Mouse (Mus musculus) megakaryocyte progenitor cell, adult 5-6 weeks (primary cell): ENCODE data around the gene Wdr11. TPM values are rescaled to one million over a fixed set of nuclear protein-coding genes. Genes with fewer than 3 reads are reported as not detected.
A peak's percentile ranks its signal among the peaks of the same experiment; 100 is the strongest.

Experiments
- ATAC-seq: replicated peaks from 2 replicates; pipeline ENCODE4 v1.8.0; 2016; ENCODE audit warnings: mild to moderate bottlenecking, moderate TSS enrichment, inconsistent platforms; ENCODE audit not compliant: poor library complexity
- total RNA-seq, 2 experiments: library from RNA; stranded (forward) in 1 of 2; stranded (reverse) in 1 of 2; fragments of 157-497, 149-512 nt in 1 of 2; fragments of 200-1000 nt in 1 of 2; gene quantifications; 2 replicates each; pipeline versions ENCODE4 v1.2.3 to v1.2.4; 2015 to 2017

Wdr11 gene
- total RNA-seq, 2 experiments from 2014 or later, result 20.2 to 39.8 TPM

DNA sequence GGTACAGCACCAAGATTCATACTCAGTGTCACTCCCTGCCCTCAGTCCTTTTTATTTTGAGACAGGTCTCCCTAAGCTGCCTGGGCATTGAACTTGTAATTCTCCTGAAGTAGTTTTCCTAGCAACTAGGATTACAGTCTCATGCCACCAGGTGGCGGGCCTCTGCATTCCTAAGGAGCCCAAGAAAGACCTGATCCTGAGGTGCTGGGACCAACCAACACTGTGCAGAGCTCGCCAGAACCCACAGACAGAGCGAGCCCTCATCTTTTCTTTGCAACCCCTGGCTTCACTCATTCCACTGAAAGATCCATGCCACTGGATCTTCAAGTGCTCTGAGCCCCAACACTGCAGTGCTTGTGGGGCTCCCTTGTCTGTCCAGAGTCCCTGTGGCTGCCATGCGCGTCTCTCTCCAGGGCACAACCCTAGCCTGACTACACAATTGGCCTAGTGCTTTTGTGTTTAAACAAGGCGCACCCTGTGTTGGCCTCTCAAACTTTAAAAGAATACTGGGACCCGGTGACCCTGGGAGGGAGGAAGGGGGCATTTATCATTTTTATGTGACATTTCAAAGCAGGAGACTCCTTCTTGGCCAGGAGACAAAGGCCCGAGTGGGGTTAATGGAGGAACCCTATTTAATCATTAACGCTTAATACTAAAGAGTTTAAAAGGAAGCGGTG lies 89.0 kb downstream of the Wdr11 start:
- ATAC-seq, result peak; percentile 51

DNA sequence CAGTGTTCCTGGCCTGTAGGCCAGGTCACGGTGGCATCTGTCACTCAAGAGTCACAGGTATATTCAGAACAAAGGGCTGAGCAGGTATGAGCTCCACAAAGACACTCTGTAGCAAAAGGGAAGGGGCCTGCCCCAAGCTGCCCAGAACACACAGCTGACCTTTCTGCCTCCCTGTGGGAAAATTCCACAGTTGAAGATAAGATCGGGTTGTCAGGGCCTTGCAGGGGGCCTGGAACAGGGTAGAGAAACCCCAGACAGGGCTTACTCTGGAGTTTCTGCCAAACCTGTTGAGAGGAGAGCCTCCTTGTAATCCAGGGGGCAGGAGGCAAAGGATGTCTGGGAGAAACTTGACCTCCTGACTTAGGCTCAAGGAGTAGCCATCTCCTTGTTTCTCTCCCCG lies 90.9 kb downstream of the Wdr11 start:
- no peak for ATAC-seq

DNA sequence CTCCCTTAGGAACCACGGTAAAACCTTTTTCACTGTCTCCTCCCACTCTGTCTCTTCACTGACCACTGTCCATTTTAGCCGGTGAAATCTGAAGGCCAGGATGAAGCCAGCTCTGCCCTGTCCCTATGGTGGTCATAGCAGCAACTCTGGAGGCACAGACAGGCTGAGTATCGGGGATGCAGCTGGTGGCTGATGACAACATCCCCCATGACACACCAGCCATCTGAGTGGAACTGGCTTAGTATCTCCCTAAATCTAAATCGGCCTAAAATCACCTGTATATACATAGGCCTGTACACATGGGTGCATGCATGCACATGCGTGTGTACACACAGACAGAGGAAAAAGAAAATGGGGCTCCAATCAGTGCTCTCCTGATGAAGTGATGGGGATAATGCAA lies 93.7 kb downstream of the Wdr11 start:
- ATAC-seq, result no peak
